Mouse (Mus musculus) erythroblast, embryonic 14.5 days (primary cell): ENCODE measurements around the gene Tgm1.

Experiments
- GATA1 ChIP-seq: IDR thresholded peaks from 2 replicates; pipeline ENCODE4 v1.6.1; 2012; ENCODE audit warnings: low read length, inconsistent platforms, mixed read lengths
- TAL1 ChIP-seq: IDR thresholded peaks from 3 replicates; pipeline ENCODE4 v1.6.1; 2012; ENCODE audit warnings: low read length, inconsistent platforms, mixed read lengths

GRCm38 (mm10) chr14:55747051-55747847 lies 33.5 kb upstream of the Tgm1 start:
- TF ChIP-seq GATA1 (no peak), TAL1 (no peak)
